Mouse (Mus musculus): Measurements from ENCODE around the gene Ankrd33b.

DNA sequence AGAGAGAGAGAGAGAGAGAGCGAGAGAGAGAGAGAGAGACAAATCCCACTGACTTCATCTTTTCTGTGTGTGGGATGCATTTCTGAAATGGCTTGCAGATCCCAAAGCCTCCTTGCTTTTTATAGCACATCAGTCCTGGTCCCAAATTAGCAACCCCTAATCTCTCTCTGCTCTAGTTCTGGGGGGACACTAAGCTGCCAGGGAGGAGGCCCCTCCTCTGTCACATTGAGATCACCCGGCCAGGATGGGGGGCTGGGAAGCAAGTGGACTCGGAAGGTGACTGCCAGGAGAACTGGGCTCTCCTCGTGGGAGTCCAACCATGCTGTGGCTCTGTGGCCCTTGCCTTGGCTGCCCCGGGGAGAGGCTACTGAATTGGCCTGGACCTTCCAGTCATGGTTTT, 29.2 kb upstream of the Ankrd33b start:
- no peak for TF ChIP-seq POLR2A (IDR thresholded peaks at IDR 0.05; ENCODE audit: low read depth, low read length)
- no peak for TF ChIP-seq CTCF (IDR thresholded peaks at IDR 0.05; ENCODE audit: extremely low read depth, insufficient read length, insufficient replicate concordance, low read depth, low read length)

Data from small intestine, adult 2 months (tissue).